Comparison of ENCODE assay signal across 23 mouse cellular contexts in the genomic region with DNA sequence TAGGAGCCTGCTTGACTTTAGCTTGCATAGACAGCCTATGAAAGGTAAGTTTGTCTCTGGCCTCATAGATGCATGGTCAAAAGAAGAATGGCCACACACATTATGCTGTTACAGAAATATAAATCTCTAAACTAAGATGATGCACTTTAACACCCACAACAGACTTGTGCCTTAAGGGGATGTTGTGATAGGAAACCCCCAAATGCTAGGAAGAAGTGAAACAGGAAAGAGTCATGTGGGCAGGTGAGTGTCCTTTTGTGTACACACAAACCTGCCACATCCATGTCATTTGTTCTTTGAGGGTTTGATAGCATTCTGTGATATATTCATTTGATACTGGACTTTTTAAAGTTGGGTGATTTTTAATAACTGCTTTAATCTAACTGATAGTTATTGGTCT. TPM values are rescaled to one million over a fixed set of nuclear protein-coding genes. Genes with fewer than 3 reads are reported as not detected.
DNase-seq lines count a peak whose midpoint lies in the region; ATAC-seq and TF ChIP-seq lines count a peak whose summit lies in the region.
"Had no signal": no experiment of that assay in that cellular context is flagged by ENCODE, and none has a peak within 500 bp of the region (broad histone marks: within the 10 kb centered on the region; RNA-seq: fewer than 3 reads in every experiment).

No protein-coding gene starts in this region.

- no peaks in the 10 kb centered on the region for H3K27me3 ChIP-seq in splenic B cell, adult 2 months (ENCODE audit: control insufficient read depth, insufficient read depth, low read length, poor library complexity, severe bottlenecking)
- H3K27me3 ChIP-seq: CH12.LX; embryonic facial prominence, embryonic 12.5 days; forebrain, embryonic 13.5 days; forebrain, embryonic 15.5 days had no signal

- TF ChIP-seq CTCF in layer of hippocampus, adult 2 months (conservative IDR thresholded peaks at IDR 0.05): no peak

- peak; percentile 7 for DNase-seq in A20 (ENCODE audit: low read depth, low spot score)
- peak; percentile 59 for DNase-seq in splenic B cell, adult 2 months (ENCODE audit: low read depth, low spot score)
- no peak for DNase-seq in layer of hippocampus, adult 2 months (ENCODE audit: low spot score in 2 of 2)
- DNase-seq in adrenal gland, postnatal 4 days (ENCODE audit: low spot score in 2 of 2): no peak
- DNase-seq: adrenal gland, adult 8-10 months; adrenal gland, postnatal 14 days; adrenal gland, postnatal 36 days; cerebellum, adult 11 months; cerebellum, adult 18-20 months; cerebellum, adult 8-10 months; cerebellum, adult 9-11 months; cerebellum, postnatal 25 days; forebrain, postnatal 0 days had no signal

- no peak overlapping the region for H3K4me3 ChIP-seq in layer of hippocampus, adult 2 months
- H3K4me3 ChIP-seq: embryonic facial prominence, embryonic 10.5 days; embryonic facial prominence, embryonic 12.5 days; forebrain, embryonic 13.5 days; forebrain, embryonic 15.5 days had no signal

- no peaks in the 10 kb centered on the region for H3K36me3 ChIP-seq in splenic B cell, adult 2 months (ENCODE audit: control insufficient read depth, insufficient read depth, low read length, poor library complexity, severe bottlenecking)
- H3K36me3 ChIP-seq: embryonic facial prominence, embryonic 10.5 days; embryonic facial prominence, embryonic 12.5 days; forebrain, embryonic 15.5 days; G1E had no signal

- H3K27ac ChIP-seq in layer of hippocampus, adult 2 months: no peak overlapping the region
- H3K27ac ChIP-seq: embryonic facial prominence, embryonic 10.5 days; embryonic facial prominence, embryonic 12.5 days; forebrain, embryonic 13.5 days; forebrain, embryonic 15.5 days had no signal

- peak; percentile 58 for ATAC-seq in inflammation-experienced regulatory T-cells, adult 6 months
- ATAC-seq: forebrain, embryonic 13.5 days; forebrain, embryonic 15.5 days; forebrain, postnatal 0 days; Patski had no signal

RNA-seq across cellular contexts. Expression of a gene that starts 53.6 kb away (rescaled TPM):
- polyA plus RNA-seq in inflammation-experienced regulatory T-cells, adult 6 months (2017; shearing (Covaris generic)): 1 to 10 TPM in 2 of 3 experiments, not detected in 1; 2.6 to 2.9 TPM
- total RNA-seq in layer of hippocampus, adult 2 months (2021): not detected
- total RNA-seq in adrenal gland, postnatal 4 days (2021): 1 to 10 TPM; 1.1 to 1.7 TPM
- total RNA-seq: CH12.LX; forebrain, postnatal 0 days; G1E had no signal
- polyA plus RNA-seq: C2C12; cortical plate, adult 2 months; G1E; Patski had no signal

Comparison
In these comparisons a context has a peak if more than half of its experiments do, and no peak if none do; other contexts are left out.
1. DNase-seq: peak in A20 (single experiment) and splenic B cell, adult 2 months (single experiment); none in layer of hippocampus, adult 2 months (0 of 2) and adrenal gland, postnatal 4 days (0 of 2).